Mouse (Mus musculus): ENCODE measurements around the gene Cnst.
"Not testable (repeated sequence)": the region's sequence is repeated elsewhere in the genome, so short reads cannot be mapped to it uniquely, and the experiment has no call there.

Cnst gene

DNA sequence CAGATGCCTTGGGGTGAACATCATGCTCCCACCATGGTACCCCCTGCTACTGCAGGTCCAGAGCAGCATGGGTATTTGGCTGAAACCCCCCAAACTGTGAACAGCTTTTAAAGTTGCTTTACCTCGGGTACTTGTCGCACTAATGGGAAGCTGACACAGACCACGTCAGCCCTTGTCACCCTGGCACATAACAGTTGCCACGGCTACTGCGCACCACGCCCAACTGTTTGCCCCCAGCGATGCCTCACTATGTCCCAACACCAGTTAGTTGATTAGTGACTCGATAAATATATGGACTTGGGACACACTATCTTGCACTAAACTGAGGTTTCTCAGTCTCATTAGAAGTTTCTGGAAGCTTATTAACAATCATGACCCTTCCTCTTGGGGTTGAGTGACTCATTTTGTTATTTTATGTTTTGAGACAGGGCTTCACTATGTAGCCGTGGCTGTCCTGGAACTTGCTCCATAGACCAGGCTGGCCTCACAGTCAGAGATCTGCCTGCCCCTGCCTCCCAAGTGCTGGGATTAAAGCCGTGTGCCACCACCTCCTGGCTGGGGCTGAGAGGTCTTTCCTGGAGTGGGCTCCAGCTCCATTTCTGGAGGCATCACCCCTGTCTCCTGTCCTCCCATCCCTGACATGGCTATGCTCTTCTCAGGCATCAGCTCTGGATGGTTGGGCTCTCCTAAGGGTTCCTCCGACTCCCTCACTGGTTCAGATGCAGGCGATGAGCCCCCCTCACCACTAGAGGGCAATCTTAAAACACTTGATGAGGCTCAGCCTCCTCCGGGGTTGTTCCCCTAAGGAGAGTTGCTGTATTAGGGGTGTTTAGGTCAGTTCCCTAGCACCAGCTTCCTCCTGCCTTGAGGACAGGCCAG is 99.2 kb downstream of the Cnst start:
- DNase-seq (ENCODE audit: low spot score): peak; percentile 73

DNA sequence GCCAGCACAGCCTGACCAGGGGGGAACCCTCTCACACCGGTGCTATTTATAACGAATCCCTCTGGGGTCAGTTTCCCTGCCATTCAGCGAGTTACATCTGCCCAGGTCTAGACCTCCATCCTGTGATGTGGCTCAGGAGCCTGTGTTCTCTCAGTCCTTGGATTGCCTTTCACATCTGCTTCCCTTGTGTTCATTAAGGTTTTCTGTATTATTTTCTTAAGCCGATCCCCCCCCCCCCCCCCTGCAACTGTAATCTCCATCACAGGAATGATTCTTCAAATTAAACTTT is 99.8 kb downstream of the Cnst start:
- no peak for DNase-seq (ENCODE audit: low spot score)

DNA sequence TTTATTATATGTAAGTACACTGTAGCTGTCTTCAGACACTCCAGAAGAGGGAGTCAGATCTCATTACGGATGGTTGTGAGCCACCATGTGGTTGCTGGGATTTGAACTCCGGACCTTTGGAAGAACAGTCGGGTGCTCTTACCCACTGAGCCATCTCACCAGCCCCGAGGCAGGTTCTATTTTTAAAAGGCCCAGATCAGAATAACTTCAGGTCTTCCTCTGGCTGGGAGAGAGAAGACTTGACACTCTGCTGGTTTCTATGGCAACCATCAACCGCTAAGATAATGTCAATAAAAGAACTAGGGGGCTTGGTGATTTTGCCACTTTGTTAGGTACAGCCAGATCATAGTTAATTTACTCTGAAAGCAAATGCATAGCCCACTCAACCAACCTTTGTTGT is 102.5 kb downstream of the Cnst start:
- DNase-seq (ENCODE audit: low spot score): not testable (repeated sequence)

DNA sequence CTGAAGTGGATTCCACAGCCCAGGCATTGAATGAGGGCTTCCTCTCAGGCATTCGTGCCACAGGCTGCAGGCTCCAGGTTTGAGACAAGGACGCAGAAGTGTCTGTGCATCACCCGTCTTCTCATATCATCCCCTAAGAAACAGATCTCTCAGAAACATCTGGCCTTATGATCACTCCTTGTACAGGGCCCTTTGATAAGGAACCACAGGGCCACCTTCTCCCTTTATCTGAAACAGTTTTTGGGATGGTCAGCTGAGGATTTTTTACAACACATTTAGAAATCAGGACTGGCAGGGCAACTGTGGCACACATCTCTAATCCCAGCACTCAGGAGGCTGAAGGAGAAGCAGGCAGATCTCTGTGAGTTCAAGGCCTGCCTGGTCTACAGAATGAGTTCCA is 103.2 kb downstream of the Cnst start:
- no peak for DNase-seq (ENCODE audit: low spot score)

- DNase-seq (ENCODE audit: low spot score): no peak
Observed at GRCm38 (mm10) chr1:179650284-179650683, 104.1 kb downstream of the Cnst start.

DNA sequence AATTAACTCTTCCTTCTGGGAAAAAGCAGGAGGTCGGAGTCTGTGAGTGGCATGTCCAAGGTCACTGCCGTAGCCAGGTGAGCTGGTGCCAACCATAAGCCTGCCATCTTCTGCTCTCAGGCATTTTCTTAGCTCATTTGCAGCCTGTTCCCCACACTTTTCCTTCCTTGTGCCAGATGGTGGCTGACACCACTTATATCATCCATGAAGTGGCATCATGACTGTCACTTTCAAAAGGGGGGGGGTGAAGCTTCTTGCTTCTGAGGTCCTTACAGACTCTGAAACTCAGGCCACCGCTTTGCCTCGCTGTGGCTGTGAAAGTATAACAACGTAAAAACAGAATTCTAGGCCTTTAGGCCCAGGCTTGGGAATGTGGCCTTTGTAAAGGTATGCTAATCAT is 105.1 kb downstream of the Cnst start:
- no peak for DNase-seq (ENCODE audit: low spot score)

GRCm38 (mm10) chr1:179663065-179663464 is 116.9 kb downstream of the Cnst start:
- no peak for DNase-seq (ENCODE audit: low spot score)

DNA sequence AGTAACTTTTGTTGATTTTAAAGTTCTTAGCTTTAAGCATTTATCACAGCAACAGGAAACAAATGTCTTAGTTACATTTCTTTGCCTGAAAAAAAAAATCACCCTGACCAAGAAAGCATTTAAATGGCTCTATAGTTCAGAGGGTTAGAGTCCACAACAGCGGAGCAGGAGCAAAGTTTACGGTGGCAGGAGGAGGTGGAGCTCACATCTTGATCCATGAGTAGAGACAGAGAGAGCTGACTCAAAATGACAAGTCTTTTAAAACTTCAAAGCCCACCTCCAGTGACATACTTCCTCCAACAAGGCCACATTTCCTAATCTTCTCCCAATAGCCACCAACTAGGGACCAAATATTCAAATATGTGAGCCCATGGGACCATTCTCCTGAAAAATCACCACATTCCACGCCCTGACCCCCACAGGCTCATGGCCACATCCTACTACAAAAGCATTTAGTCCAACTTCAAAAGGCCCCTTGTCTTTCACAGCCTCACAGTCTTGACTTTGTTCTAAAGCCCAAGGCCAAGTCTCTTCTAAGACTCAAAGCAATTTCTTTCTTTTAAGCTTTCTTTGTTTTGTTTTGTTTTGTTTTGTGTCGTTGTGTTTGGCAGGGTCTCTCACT is 118.2 kb downstream of the Cnst start:
- DNase-seq (ENCODE audit: low spot score): no peak

DNA sequence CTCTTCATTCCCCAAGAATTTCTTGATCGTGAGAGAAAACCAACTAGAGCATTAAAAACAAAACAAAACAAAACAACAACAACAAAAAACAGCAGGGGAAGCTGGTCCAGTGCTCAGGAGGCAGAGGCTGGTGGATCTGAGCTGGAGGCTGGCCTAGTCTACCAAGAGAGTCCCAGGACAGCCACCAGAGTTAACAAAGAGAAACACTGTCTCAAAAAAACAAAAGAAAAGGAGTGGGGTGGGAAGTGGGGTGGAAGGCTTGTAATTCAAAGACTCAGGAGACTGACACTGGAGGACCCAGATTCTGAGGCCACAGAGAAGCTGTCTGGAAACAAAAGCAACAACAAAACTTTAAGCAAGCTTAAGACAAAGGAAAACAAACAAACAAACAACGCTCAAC is 120.8 kb downstream of the Cnst start:
- DNase-seq (ENCODE audit: low spot score): peak; percentile 46

GRCm38 (mm10) chr1:179667450-179667849 is 121.3 kb downstream of the Cnst start:
- DNase-seq (ENCODE audit: low spot score): no peak

- peak; percentile 91 for DNase-seq (ENCODE audit: low spot score)
Observed at GRCm38 (mm10) chr1:179668013-179668805, 122.0 kb downstream of the Cnst start, which contains the start of gene Sccpdh. Sccpdh (plus strand) TSS chr1:179668210.

DNA sequence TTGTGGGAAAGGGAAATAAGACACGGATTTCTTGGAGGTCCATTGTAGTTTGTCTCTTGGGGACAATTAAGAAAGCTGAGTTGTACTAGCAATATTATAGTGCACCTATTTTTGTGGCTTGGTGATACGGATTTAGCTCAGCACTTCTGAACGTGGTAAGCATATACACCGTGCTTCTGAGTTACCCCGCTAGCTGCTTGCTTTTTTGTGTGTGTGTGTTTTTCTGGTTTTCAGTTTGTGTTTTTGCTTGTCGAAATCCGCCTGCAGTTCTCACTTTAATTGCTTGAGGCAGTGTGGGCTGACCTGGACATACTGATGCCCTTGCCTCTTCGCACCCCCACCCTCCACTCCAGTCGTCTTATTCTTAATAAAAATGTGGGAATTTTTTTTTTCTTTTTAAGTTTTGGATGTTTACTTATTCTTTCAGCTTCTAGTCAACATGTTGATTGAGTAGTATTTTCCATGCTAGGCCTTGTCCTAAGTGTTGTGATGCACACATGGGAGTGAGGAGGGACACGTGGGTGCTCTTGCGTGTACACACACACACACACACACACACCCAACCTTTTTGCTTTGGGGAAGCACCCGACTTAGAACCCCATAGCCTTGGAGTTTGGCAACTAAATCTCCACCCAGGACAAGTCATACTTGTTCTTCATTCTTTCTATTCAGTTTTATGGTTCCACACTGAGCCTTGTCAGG is 122.8 kb downstream of the Cnst start:
- DNase-seq (ENCODE audit: low spot score): no peak

- no peak for DNase-seq (ENCODE audit: low spot score)
Observed at GRCm38 (mm10) chr1:179674355-179674754, 128.2 kb downstream of the Cnst start.

DNA sequence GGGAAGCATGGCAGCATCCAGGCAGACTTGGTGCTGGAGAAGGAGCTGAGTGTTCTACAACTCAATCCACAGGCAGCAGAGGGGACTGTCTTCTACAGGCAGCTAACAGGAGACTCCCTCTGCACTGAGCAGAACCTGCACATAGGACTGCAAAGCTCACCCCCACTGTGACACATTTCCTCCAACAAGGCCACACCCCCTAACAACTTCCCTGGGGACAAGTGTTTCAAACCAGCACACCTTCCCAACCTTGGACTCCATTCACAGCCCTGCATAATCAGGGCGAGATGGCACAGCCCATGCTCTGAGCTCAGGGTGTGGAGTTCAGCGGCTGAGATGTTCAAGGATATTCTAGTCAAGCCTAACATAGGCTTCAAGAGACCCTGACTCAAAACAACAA is 130.9 kb downstream of the Cnst start:
- no peak for DNase-seq (ENCODE audit: low spot score)
